Mouse (Mus musculus) stomach, postnatal 0 days (tissue): ENCODE results near the gene Maff. TPM values are rescaled to one million over a fixed set of nuclear protein-coding genes. Genes with fewer than 3 reads are reported as not detected.

Experiments used
- ATAC-seq: fragments of 200-750 bp; cut with Nextera tagmentation; 2 replicates; pipeline ENCODE4 v1.8.0; 2017; ENCODE audit not compliant: low FRiP score, low TSS enrichment
- DNase-seq: peaks from one replicate; pipeline ENCODE4 v3.0.0-alpha.2; 2016; ENCODE audit warnings: low spot score
- H3K27ac ChIP-seq: fragments of 300-500 bp; sonication (generic); replicated peaks from 2 replicates; pipeline ENCODE4 v1.5.1; 2014; ENCODE audit warnings: mild to moderate bottlenecking, control low read depth
- H3K27me3 ChIP-seq: fragments of 300-500 bp; sonication (generic); 2 replicates; pipeline ENCODE4 v1.6.1; 2014; ENCODE audit warnings: low read length; ENCODE audit not compliant: control insufficient read depth, insufficient read depth
- H3K36me3 ChIP-seq: fragments of 300-500 bp; sonication (generic); 2 replicates; pipeline ENCODE4 v1.6.1; 2014; ENCODE audit warnings: low read length, mixed read lengths; ENCODE audit not compliant: control insufficient read depth, insufficient read depth
- H3K4me1 ChIP-seq: fragments of 300-500 bp; sonication (generic); replicated peaks from 2 replicates; pipeline ENCODE4 v1.6.1; 2014; ENCODE audit warnings: antibody characterized with exemption; ENCODE audit not compliant: control insufficient read depth, insufficient read depth
- H3K4me2 ChIP-seq: fragments of 300-500 bp; sonication (generic); replicated peaks from 2 replicates; pipeline ENCODE4 v1.6.1; 2014; ENCODE audit warnings: low read depth, mild to moderate bottlenecking, control low read depth, moderate library complexity
- H3K4me3 ChIP-seq: fragments of 300-500 bp; sonication (generic); 2 replicates; pipeline ENCODE4 v1.5.1; 2014; ENCODE audit warnings: low read depth, low read length, control low read depth
- H3K9ac ChIP-seq: fragments of 300-500 bp; sonication (generic); 2 replicates; pipeline ENCODE4 v1.6.1; 2014; ENCODE audit warnings: mild to moderate bottlenecking, low read length, control low read depth, mixed read lengths
- H3K9me3 ChIP-seq: fragments of 300-500 bp; sonication (generic); 2 replicates; pipeline ENCODE4 v1.6.1; 2016; ENCODE audit warnings: low read length; ENCODE audit not compliant: control insufficient read depth
- CTCF ChIP-seq: IDR thresholded peaks from 2 replicates; pipeline ENCODE4 v1.5.1; 2016; ENCODE audit warnings: antibody characterized with exemption, low read depth, mild to moderate bottlenecking, moderate library complexity
- EP300 ChIP-seq: optimal IDR thresholded peaks from 2 replicates; pipeline ENCODE3; 2016; ENCODE audit warnings: antibody characterized with exemption
- WGBS: fragments of 180-500 bp; shearing (Covaris S2); extraction: QIAGEN DNeasy Blood & Tissue Kit; methylation state at CpG from one replicate; pipeline ENCODE4 v1.1.7; 2014; 5-methylcytosine and 5-hydroxymethylcytosine counted together
- polyA plus RNA-seq: library from polyadenylated mRNA; unstranded; fragments of >200 nt; fragmentation: Nextera tagmentation; extraction: Ambion mirVana; gene quantifications from 2 replicates; pipeline ENCODE4 v1.2.1, GENCODE M21; 2015

Maff gene
- polyA plus RNA-seq, 1 experiment from 2014 or later, result 11.9 TPM

DNA sequence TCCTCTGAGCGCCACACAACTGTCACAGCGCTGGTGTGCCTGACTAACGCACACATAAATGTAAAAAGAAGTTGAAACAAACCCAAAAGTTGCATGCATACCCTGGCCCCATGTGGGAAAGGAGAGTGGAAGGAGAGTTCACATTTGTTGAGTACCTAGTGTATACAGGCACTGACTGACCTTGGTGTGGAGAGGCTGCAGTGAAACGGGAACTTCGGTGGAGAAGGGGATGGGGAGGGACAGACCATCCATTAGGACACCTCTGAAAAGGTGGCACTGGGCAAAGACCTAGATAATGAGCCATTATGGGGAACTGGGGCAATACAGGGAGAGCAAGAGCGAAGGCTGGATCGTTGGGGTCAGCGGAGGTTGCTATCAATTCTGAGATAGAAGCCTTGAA is 10.1 kb downstream of the Maff start:
- H3K4me3 ChIP-seq, result peak overlapping the region; percentile 46
- DNase-seq (no peak), ATAC-seq (no peak)
- H3K4me1 ChIP-seq, result peaks cover 20% of the 10 kb centered on the region
- no peak for TF ChIP-seq CTCF
- no peak for TF ChIP-seq EP300
- 0 out of 2 replicates have a peak overlapping the region, but pooled peaks have one; percentile 87 for H3K27ac ChIP-seq
- no peaks in the 10 kb centered on the region for H3K36me3 ChIP-seq
- H3K9me3 ChIP-seq, result no peaks in the 10 kb centered on the region
- H3K9ac ChIP-seq, result peak overlapping the region; percentile 63; the same call in 1 of the 2 replicates
- H3K27me3 ChIP-seq, result no peaks in the 10 kb centered on the region
- 69% methylated on average over 8 of the region's 8 CpGs for WGBS
- H3K4me2 ChIP-seq, result peak overlapping the region; percentile 93

GRCm38 (mm10) chr15:79357036-79357911 is 10.9 kb downstream of the Maff start:
- peak overlapping the region; percentile 46 for H3K4me3 ChIP-seq
- peak; percentile 52 for TF ChIP-seq CTCF
- TF ChIP-seq EP300, result no peak
- ATAC-seq (peak; percentile 88), DNase-seq (peak; percentile 95)
- H3K36me3 ChIP-seq, result peaks cover 3% of the 10 kb centered on the region; the same call in 1 of the 2 replicates
- under 1% methylated on average over 53 of the region's 77 CpGs for WGBS
- H3K27ac ChIP-seq, result peak overlapping the region; percentile 87
- peaks cover 15% of the 10 kb centered on the region for H3K4me1 ChIP-seq
- no peaks in the 10 kb centered on the region for H3K9me3 ChIP-seq
- peak overlapping the region; percentile 93 for H3K4me2 ChIP-seq
- H3K27me3 ChIP-seq, result no peaks in the 10 kb centered on the region
- peak overlapping the region; percentile 63 for H3K9ac ChIP-seq

DNA sequence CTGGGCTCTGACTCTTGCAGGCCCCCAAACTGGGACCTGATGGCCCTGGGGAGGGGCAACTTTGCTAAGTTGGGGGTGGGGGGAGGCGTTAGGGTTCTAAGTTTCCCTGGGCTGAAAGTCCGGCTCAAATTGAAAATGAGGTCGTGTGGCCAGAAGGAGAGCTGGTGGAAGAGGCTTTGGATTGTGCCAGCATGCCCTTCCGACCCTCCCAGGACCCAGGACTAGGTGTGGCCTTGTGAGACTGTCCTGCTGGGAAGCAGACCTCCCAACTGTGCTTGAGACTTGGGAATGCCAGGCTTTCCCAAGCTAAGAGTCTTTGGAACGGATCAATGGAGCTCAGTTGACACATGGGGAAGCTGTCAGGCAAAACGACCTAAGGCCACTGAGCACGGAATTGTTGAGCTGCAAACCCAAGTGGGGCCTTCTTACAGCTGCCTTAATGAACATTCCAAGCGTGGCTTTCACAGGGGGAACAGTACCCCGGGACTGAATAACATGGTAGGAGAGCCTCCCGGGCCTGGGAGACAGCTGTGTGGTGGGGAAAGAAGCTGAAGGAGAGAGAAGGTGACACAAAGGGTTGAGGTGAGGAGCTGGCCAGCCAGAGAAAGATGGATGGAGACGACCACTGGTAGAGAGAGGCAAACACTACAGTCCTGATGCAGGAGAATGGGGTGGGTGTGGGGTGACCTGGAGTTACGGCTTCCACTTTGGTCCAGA is 11.7 kb downstream of the Maff start:
- DNase-seq, result no peak
- peak overlapping the region; percentile 13; the same call in 1 of the 2 replicates for H3K9ac ChIP-seq

DNA sequence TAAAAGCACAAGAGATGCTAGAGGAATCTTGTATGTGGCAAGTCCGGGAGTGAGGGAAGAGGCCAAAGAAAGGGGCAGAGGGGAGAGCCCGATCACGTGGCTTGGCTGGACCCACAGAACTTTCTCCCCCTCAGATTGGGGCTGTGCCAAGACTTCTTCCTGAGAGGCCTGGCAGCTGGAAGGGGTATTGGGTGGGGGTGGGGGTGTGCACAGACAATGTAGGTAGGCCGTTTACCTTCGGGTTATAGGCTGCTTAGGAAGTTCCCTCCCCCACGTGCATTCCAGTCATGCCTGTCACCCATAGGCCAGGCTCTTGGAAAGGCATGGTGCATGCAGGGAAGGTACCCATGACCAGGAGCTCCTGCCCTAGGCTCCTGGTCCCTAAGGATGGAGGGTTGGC is 13.5 kb downstream of the Maff start:
- Histone ChIP-seq H3K4me1 (peaks cover 12% of the 10 kb centered on the region), H3K9ac (0 out of 2 replicates have a peak overlapping the region, but pooled peaks have one; percentile 14), H3K4me3 (no peak overlapping the region), H3K36me3 (peaks cover 13% of the 10 kb centered on the region; the same call in 1 of the 2 replicates), H3K27ac (no peak overlapping the region), H3K9me3 (no peaks in the 10 kb centered on the region), H3K4me2 (no peak overlapping the region), H3K27me3 (no peaks in the 10 kb centered on the region)
- 5% methylated on average over 6 of the region's 6 CpGs for WGBS
- DNase-seq (peak; percentile 63), ATAC-seq (peak; percentile 18; the same call in 1 of the 2 replicates)
- TF ChIP-seq CTCF, result no peak
- TF ChIP-seq EP300, result no peak

More for the DNA sequence above, 11.7 kb downstream of the Maff start:
- Histone ChIP-seq H3K4me1 (peaks cover 12% of the 10 kb centered on the region), H3K27ac (peak overlapping the region; percentile 87), H3K4me3 (no peak overlapping the region), H3K36me3 (peaks cover 7% of the 10 kb centered on the region; the same call in 1 of the 2 replicates), H3K4me2 (peak overlapping the region; percentile 93), H3K27me3 (no peaks in the 10 kb centered on the region), H3K9me3 (no peaks in the 10 kb centered on the region)
- TF ChIP-seq EP300, result no peak
- TF ChIP-seq CTCF, result no peak
- ATAC-seq, result no peak
- 36% methylated on average over 12 of the region's 12 CpGs for WGBS

- H3K4me1 ChIP-seq, result peaks cover 12% of the 10 kb centered on the region
- WGBS, result 36% methylated on average over 7 of the region's 7 CpGs
Measured at GRCm38 (mm10) chr15:79360371-79360770, 13.9 kb downstream of the Maff start.

More at GRCm38 (mm10) chr15:79360371-79360770, 13.9 kb downstream of the Maff start:
- TF ChIP-seq CTCF, result no peak
- TF ChIP-seq EP300, result no peak
- no peak overlapping the region for H3K27ac ChIP-seq
- no peaks in the 10 kb centered on the region for H3K9me3 ChIP-seq
- no peak overlapping the region for H3K4me2 ChIP-seq
- H3K9ac ChIP-seq, result no peak overlapping the region
- no peak overlapping the region for H3K4me3 ChIP-seq
- peaks cover 13% of the 10 kb centered on the region; the same call in 1 of the 2 replicates for H3K36me3 ChIP-seq
- ATAC-seq (no peak), DNase-seq (no peak)
- no peaks in the 10 kb centered on the region for H3K27me3 ChIP-seq
